Mouse (Mus musculus): ENCODE results near the gene E130208F15Rik.

Gene E130208F15Rik

GRCm38 (mm10) chr7:30308076-30309005, 13.2 kb upstream of the E130208F15Rik start, which contains the start of gene Alkbh6:
Alkbh6 (plus strand) TSS chr7:30308717.
- peak; percentile 93 for DNase-seq (ENCODE audit: low spot score)

- no peak for DNase-seq (ENCODE audit: low spot score)
These were observed 12.0 kb upstream of the E130208F15Rik start for GRCm38 (mm10) chr7:30309395-30310129.

GRCm38 (mm10) chr7:30310136-30310535, 11.4 kb upstream of the E130208F15Rik start:
- DNase-seq (ENCODE audit: low spot score), result no peak

GRCm38 (mm10) chr7:30313666-30314320, 7.7 kb upstream of the E130208F15Rik start:
- no peak for DNase-seq (ENCODE audit: low spot score)

GRCm38 (mm10) chr7:30314721-30315155, 6.8 kb upstream of the E130208F15Rik start, which contains the start of gene Syne4:
Syne4 (plus strand) TSS chr7:30314807.
- no peak for DNase-seq (ENCODE audit: low spot score)

- DNase-seq (ENCODE audit: low spot score), result peak; percentile 29
These were observed 5.7 kb upstream of the E130208F15Rik start for GRCm38 (mm10) chr7:30315559-30316529.

GRCm38 (mm10) chr7:30318142-30318541, 3.4 kb upstream of the E130208F15Rik start:
- DNase-seq (ENCODE audit: low spot score), result no peak

- no peak for DNase-seq (ENCODE audit: low spot score)
These were observed 594 bp upstream of the E130208F15Rik start for GRCm38 (mm10) chr7:30320946-30321345.

- DNase-seq (ENCODE audit: low spot score), result peak; percentile 99
These were observed 736 bp downstream of the E130208F15Rik start for GRCm38 (mm10) chr7:30322285-30322667.

GRCm38 (mm10) chr7:30322865-30323264, 1.3 kb downstream of the E130208F15Rik start:
- DNase-seq (ENCODE audit: low spot score), result no peak

- DNase-seq (ENCODE audit: low spot score), result no peak
These were observed 2.3 kb downstream of the E130208F15Rik start, which contains the start of gene Sdhaf1 for GRCm38 (mm10) chr7:30323795-30324194. Sdhaf1 (minus strand) TSS chr7:30323895.

GRCm38 (mm10) chr7:30324300-30324944, 2.9 kb downstream of the E130208F15Rik start:
- DNase-seq (ENCODE audit: low spot score), result no peak

- peak; percentile 56 for DNase-seq (ENCODE audit: low spot score)
These were observed 3.8 kb downstream of the E130208F15Rik start for GRCm38 (mm10) chr7:30325364-30325763.

- DNase-seq (ENCODE audit: low spot score), result no peak
These were observed 4.9 kb downstream of the E130208F15Rik start for GRCm38 (mm10) chr7:30326427-30326826.

GRCm38 (mm10) chr7:30327140-30327539, 5.6 kb downstream of the E130208F15Rik start:
- DNase-seq (ENCODE audit: low spot score), result no peak

GRCm38 (mm10) chr7:30328379-30328778, 6.8 kb downstream of the E130208F15Rik start:
- no peak for DNase-seq (ENCODE audit: low spot score)

GRCm38 (mm10) chr7:30331887-30332286, 10.3 kb downstream of the E130208F15Rik start:
- DNase-seq (ENCODE audit: low spot score), result peak; percentile 73

GRCm38 (mm10) chr7:30332622-30333259, 11.2 kb downstream of the E130208F15Rik start:
- DNase-seq (ENCODE audit: low spot score), result no peak

- DNase-seq (ENCODE audit: low spot score), result peak; percentile 59
These were observed 11.9 kb downstream of the E130208F15Rik start for GRCm38 (mm10) chr7:30333436-30333835.

- DNase-seq (ENCODE audit: low spot score), result no peak
These were observed 13.0 kb downstream of the E130208F15Rik start for GRCm38 (mm10) chr7:30334563-30334962.
